Mouse (Mus musculus) left cerebral cortex, adult 2 months (tissue): ENCODE data around the gene Ikzf3. TPM values are rescaled to one million over a fixed set of nuclear protein-coding genes. Genes with fewer than 3 reads are reported as not detected.

ENCODE experiments used
- DNase-seq, 2 experiments: peaks; one replicate each; pipeline ENCODE4 v3.0.0; 2021 to 2022; ENCODE audit warnings: low spot score in 2 of 2, mixed read lengths in 1 of 2; ENCODE audit errors: extremely low spot score in 1 of 2
- H3K27ac ChIP-seq: fragments of 200-600 bp; 2 replicates; pipeline ENCODE4 v1.8.1; 2022
- H3K4me3 ChIP-seq: fragments of 200-600 bp; 2 replicates; pipeline ENCODE4 v1.8.1; 2022
- CTCF ChIP-seq: fragments of 200-600 bp; IDR thresholded peaks from 2 replicates; pipeline ENCODE4 v1.8.1; 2022; ENCODE audit warnings: antibody characterized with exemption, mild to moderate bottlenecking, moderate library complexity
- intact Hi-C: fragments of 180-260 bp; cut with DNase I; formaldehyde crosslinking; loops from one replicate; pipeline ENCODE4 v1.15.1; 2025
- total RNA-seq, 2 experiments: library from RNA; stranded (reverse); gene quantifications; 2 replicates each; pipeline ENCODE4 v1.2.3; 2021

Ikzf3 gene
- total RNA-seq, 2 experiments from 2014 or later = 0.11 to 0.33 TPM

- DNase-seq = no peak
- TF ChIP-seq CTCF = no peak
- no peak overlapping the region for H3K4me3 ChIP-seq
- intact Hi-C loops = no loop called here
- H3K27ac ChIP-seq = no peak overlapping the region
Measured at GRCm38 (mm10) chr11:98495176-98495719, 50.6 kb downstream of the Ikzf3 start.

GRCm38 (mm10) chr11:98493394-98493793, 52.4 kb downstream of the Ikzf3 start:
- intact Hi-C loops = no loop called here
- no peak for DNase-seq
- TF ChIP-seq CTCF = no peak
- no peak overlapping the region for H3K27ac ChIP-seq
- H3K4me3 ChIP-seq = no peak overlapping the region

DNA sequence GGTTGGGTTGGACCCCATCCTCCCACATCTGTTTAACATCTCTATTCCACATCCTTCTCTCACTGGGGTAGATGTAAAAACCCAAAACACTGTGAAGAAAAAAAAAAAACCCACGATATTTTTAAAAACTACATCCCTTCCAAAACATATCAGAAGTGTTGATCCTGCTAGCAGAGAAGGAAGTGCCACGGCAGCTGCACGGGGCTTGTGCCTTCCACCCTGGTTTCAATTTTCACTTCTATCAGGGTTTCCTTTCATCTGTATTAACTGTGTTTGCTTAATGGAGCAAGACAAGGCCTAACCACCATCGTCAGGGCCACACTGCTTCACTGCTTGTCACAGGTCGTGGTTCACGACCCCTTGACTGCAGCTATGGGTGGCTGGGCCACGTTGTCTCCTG, 52.9 kb downstream of the Ikzf3 start:
- intact Hi-C loops = no loop called here
- DNase-seq = no peak
- H3K4me3 ChIP-seq = no peak overlapping the region
- H3K27ac ChIP-seq = no peak overlapping the region
- TF ChIP-seq CTCF = no peak

- no peak overlapping the region for H3K4me3 ChIP-seq
- no peak for TF ChIP-seq CTCF
- H3K27ac ChIP-seq = no peak overlapping the region
- no peak for DNase-seq
- intact Hi-C loops = no loop called here
Measured at GRCm38 (mm10) chr11:98491571-98491970, 54.3 kb downstream of the Ikzf3 start.

GRCm38 (mm10) chr11:98488540-98489234, 57.1 kb downstream of the Ikzf3 start:
- H3K27ac ChIP-seq = no peak overlapping the region
- no peak for TF ChIP-seq CTCF
- intact Hi-C loops = no loop called here
- DNase-seq = no peak
- no peak overlapping the region for H3K4me3 ChIP-seq

GRCm38 (mm10) chr11:98487526-98488040, 58.2 kb downstream of the Ikzf3 start:
- no peak for TF ChIP-seq CTCF
- no peak overlapping the region for H3K27ac ChIP-seq
- no peak overlapping the region for H3K4me3 ChIP-seq
- intact Hi-C loops = no loop called here
- no peak for DNase-seq

- no peak for DNase-seq
- intact Hi-C loops = no loop called here
- Histone ChIP-seq H3K4me3 (no peak overlapping the region), H3K27ac (no peak overlapping the region)
- TF ChIP-seq CTCF = no peak
Measured at GRCm38 (mm10) chr11:98485749-98486148, 60.1 kb downstream of the Ikzf3 start.

DNA sequence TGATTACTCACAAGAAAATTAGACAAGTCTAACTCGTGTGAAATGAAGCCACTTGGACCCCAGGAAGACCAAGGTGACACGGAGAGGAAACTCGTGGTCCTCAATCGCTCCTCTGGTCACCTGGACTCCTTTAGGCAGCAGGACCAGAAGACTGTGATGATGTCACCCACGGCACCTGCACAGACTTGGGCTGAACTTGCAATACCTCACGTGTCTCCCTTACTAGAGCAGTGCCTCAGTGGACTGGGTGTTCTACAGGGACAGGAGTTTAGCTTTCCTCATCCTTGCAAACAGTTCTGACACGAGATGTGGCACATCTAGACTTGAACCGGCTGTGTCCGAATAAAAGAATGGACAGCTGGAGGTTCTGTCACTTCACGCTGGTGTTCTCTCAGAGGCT, 63.8 kb downstream of the Ikzf3 start:
- no peak overlapping the region for H3K4me3 ChIP-seq
- TF ChIP-seq CTCF = no peak
- no peak for DNase-seq
- intact Hi-C loops = no loop called here
- H3K27ac ChIP-seq = no peak overlapping the region

- no peak overlapping the region for H3K27ac ChIP-seq
- intact Hi-C loops = no loop called here
- no peak overlapping the region for H3K4me3 ChIP-seq
- TF ChIP-seq CTCF = no peak
- no peak for DNase-seq
Measured at GRCm38 (mm10) chr11:98481231-98481630, 64.6 kb downstream of the Ikzf3 start.

DNA sequence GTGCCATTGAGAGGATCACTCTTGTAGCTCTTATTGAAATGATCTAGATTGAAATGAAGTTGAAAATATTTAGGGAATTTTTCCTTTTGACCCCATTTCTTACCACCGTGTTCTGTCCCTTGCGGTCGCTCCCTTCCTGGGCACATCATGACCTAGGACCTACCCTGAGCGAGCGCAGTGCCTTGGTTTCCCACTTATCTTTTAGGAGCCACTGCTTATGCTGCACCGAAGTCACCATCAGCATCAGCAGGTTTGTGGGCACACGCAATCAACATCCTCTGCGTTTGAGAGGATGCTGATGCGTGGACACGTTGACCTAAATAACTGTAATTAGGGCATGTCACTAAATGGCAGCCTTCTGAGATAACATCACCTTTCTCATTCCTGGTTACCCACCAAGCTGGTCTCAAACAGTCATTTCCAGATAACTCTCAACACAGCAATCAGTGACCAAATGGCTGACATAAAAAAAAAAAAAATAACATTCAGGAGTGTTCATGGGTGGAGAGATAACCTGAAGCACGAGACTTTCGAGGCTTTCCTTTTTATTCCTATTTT, 65.8 kb downstream of the Ikzf3 start:
- no peak overlapping the region for H3K27ac ChIP-seq
- intact Hi-C loops = no loop called here
- DNase-seq = no peak
- no peak for TF ChIP-seq CTCF
- no peak overlapping the region for H3K4me3 ChIP-seq

DNA sequence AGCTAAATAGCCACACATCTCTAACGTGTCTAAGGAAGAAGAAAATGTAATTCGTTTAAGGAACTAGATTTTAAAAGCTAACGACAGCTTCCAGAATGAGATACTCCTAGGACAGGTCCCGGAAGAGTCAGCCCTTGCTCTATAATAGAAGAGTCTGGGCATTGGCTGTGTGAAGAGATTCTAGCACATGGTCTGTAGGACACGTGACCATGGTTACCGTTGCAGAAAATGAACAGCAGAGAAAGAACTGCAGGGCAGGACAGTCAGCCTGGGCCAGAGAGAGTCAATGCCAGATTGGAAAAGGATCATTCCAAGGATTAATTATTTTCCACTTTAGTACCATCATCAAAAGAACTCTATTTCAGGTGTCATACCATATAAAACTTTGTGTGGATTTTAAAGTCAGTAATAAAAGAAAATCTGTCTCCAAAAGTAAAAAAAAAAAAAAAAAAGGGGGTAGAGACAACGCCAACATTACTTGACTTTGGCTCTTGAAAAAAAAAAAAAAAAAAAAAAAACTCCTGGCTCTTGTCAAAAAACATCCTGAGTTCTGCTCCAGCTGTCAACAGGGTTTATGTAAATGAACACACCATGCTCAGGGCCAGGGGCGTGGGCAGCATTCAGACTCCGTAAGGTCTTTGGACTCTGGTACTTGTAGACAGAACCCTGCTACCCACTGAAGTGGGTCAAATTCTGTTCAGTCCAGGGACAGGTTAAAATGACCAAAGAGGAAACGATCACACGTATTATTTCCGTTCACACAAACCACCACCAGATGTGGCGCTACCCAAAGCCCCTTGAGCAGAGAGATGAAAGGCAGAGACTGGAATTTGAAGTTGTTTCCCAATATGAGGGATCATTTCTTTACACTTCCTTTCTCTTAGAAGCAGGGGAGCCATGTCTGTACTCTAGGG, 66.5 kb downstream of the Ikzf3 start:
- Histone ChIP-seq H3K27ac (no peak overlapping the region), H3K4me3 (no peak overlapping the region)
- intact Hi-C loops = no loop called here
- TF ChIP-seq CTCF = no peak
- DNase-seq = no peak
